Mouse (Mus musculus): ENCODE measurements around the gene Wdr83os. TPM values are rescaled to one million over a fixed set of nuclear protein-coding genes. Genes with fewer than 3 reads are reported as not detected.
"Not testable (repeated sequence)": the region's sequence is repeated elsewhere in the genome, so short reads cannot be mapped to it uniquely, and the experiment has no call there.

Wdr83os gene
- polyA plus RNA-seq, 1 experiment from 2014 or later: 117 TPM

DNA sequence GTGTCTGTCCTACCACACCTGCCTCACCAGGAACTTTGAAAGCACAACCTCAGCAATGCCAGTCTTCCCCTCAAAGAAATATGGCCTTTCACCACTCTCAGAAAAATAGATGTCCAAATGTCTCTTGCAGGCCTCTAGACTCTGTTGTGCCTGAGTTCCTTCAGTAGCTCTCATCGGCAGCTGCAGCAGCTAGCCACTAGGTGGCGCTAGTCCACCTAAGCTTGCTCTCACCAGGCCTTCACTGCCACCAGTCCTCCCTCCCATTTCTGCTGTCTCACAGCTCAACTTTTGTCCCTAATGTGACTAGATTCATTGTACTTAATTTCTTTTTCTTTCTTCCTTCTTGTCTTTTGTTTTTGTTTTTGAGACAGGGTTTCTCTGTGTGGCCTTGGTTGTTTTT, 3.5 kb upstream of the Wdr83os start:
- Histone ChIP-seq H3K9me3 (ENCODE audit: control insufficient read depth, low read length) (no peaks in the 10 kb centered on the region), H3K9ac (ENCODE audit: low read length) (no peak overlapping the region), H3K27ac (ENCODE audit: low read depth, low read length) (no peak overlapping the region), H3K36me3 (ENCODE audit: control insufficient read depth, insufficient read depth, low read length) (peaks cover 13% of the 10 kb centered on the region), H3K4me2 (ENCODE audit: low read depth) (no peak overlapping the region), H3K27me3 (ENCODE audit: control insufficient read depth, insufficient read depth, low read length) (no peaks in the 10 kb centered on the region), H3K4me1 (ENCODE audit: control insufficient read depth, insufficient read depth, low read length) (peaks cover 16% of the 10 kb centered on the region), H3K4me3 (ENCODE audit: low read depth, low read length) (no peak overlapping the region)
- DNase-seq (ENCODE audit: low spot score): peak; percentile 81
- ATAC-seq (ENCODE audit: insufficient read depth, low FRiP score, low TSS enrichment): no peak
- WGBS: 0% methylated on average over 2 of the region's 2 CpGs

DNA sequence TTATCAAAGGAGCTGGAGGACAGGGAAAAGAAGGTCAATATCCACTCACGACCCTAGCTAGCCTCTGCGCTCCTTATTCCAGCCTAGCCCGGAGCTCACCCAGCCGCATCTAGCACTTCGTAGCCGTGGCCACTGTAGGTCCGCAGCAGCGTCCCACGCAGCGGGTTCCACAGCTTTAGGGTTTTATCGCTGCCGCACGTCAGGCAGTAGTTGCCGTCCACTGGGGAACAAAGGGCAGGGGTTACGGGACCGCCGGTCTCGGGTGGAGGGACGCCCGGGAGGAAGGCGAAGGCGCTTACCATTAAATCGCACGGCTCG, 367 bp upstream of the Wdr83os start:
- ATAC-seq (ENCODE audit: insufficient read depth, low FRiP score, low TSS enrichment): no peak
- H3K27ac ChIP-seq (ENCODE audit: low read depth, low read length): no peak overlapping the region

DNA sequence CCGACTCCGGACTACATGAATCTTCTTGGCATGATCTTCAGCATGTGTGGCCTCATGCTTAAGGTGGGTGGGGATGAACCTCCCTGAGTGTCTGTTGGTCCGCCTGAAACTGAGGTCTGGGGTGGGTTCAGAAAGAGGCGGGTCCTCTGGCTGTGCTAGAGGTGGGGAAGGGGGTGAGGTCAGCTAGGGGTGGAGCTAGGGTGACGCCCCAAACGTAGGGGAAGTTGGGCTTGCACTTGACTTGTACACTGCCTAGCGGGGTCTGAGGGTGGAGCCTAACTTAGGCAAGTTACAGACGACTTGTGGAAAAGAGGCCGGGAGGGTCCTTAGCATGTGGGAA, 646 bp downstream of the Wdr83os start, which contains the start of gene Wdr83:
Gene Wdr83, minus strand, starts transcription at position 91 of the 340 bp plus-strand sequence.
- H3K27ac ChIP-seq (ENCODE audit: low read depth, low read length): no peak within 1 kb of the TSS

More for the DNA sequence above, 367 bp upstream of the Wdr83os start:
- Histone ChIP-seq H3K9ac (ENCODE audit: low read length) (peak overlapping the region; percentile 86), H3K4me3 (ENCODE audit: low read depth, low read length) (peak overlapping the region; percentile 90), H3K4me1 (ENCODE audit: control insufficient read depth, insufficient read depth, low read length) (peaks cover 18% of the 10 kb centered on the region; the same call in 1 of the 2 replicates), H3K9me3 (ENCODE audit: control insufficient read depth, low read length) (no peaks in the 10 kb centered on the region), H3K4me2 (ENCODE audit: low read depth) (peak overlapping the region; percentile 67), H3K36me3 (ENCODE audit: control insufficient read depth, insufficient read depth, low read length) (peaks cover 3% of the 10 kb centered on the region), H3K27me3 (ENCODE audit: control insufficient read depth, insufficient read depth, low read length) (no peaks in the 10 kb centered on the region)
- no peak for DNase-seq (ENCODE audit: low spot score)
- 2% methylated on average over 25 of the region's 25 CpGs for WGBS

DNA sequence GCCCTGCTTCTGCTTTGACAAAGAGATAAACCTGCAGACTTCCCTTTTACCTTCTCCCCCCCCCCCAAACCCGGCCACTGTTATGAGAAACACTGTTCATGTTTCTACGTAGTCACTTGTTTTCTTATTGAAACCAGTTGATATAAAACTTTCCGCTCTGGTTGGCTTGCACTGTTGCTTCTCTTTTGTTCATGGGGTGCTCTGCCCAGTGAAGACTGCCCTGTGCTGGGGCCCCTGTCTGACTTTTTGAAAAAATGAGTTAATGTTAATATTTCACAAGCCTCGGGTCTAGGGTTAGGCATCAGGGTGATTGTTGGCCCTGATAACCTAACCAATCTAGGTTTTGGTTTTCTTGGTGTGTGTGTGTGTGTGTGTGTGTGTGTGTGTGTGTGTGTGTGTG, 1.6 kb downstream of the Wdr83os start:
- not testable (repeated sequence) for H3K4me2 ChIP-seq (ENCODE audit: low read depth); H3K36me3 ChIP-seq (ENCODE audit: control insufficient read depth, insufficient read depth, low read length); H3K27me3 ChIP-seq (ENCODE audit: control insufficient read depth, insufficient read depth, low read length); H3K9me3 ChIP-seq (ENCODE audit: control insufficient read depth, low read length); H3K9ac ChIP-seq (ENCODE audit: low read length); H3K4me3 ChIP-seq (ENCODE audit: low read depth, low read length); ATAC-seq (ENCODE audit: insufficient read depth, low FRiP score, low TSS enrichment); H3K27ac ChIP-seq (ENCODE audit: low read depth, low read length)
- peak; percentile 2 for DNase-seq (ENCODE audit: low spot score)
- 87% methylated on average over 4 of the region's 4 CpGs for WGBS
- H3K4me1 ChIP-seq (ENCODE audit: control insufficient read depth, insufficient read depth, low read length): peaks cover 18% of the 10 kb centered on the region; the same call in 1 of the 2 replicates

More for the DNA sequence above, 646 bp downstream of the Wdr83os start, which contains the start of gene Wdr83:
- WGBS: 4% methylated on average over 9 of the region's 9 CpGs
- Histone ChIP-seq H3K36me3 (ENCODE audit: control insufficient read depth, insufficient read depth, low read length) (no peaks in the 10 kb centered on the region; the same call in 1 of the 2 replicates), H3K4me3 (ENCODE audit: low read depth, low read length) (peak within 1 kb of the TSS; percentile 90), H3K4me1 (ENCODE audit: control insufficient read depth, insufficient read depth, low read length) (peaks cover 18% of the 10 kb centered on the region; the same call in 1 of the 2 replicates), H3K27me3 (ENCODE audit: control insufficient read depth, insufficient read depth, low read length) (no peaks in the 10 kb centered on the region), H3K9me3 (ENCODE audit: control insufficient read depth, low read length) (no peaks in the 10 kb centered on the region), H3K9ac (ENCODE audit: low read length) (peak within 1 kb of the TSS; percentile 86), H3K4me2 (ENCODE audit: low read depth) (peak within 1 kb of the TSS; percentile 67)
- ATAC-seq (ENCODE audit: insufficient read depth, low FRiP score, low TSS enrichment): peak; percentile 42; the same call in 1 of the 2 replicates
- peak; percentile 53 for DNase-seq (ENCODE audit: low spot score)

DNA sequence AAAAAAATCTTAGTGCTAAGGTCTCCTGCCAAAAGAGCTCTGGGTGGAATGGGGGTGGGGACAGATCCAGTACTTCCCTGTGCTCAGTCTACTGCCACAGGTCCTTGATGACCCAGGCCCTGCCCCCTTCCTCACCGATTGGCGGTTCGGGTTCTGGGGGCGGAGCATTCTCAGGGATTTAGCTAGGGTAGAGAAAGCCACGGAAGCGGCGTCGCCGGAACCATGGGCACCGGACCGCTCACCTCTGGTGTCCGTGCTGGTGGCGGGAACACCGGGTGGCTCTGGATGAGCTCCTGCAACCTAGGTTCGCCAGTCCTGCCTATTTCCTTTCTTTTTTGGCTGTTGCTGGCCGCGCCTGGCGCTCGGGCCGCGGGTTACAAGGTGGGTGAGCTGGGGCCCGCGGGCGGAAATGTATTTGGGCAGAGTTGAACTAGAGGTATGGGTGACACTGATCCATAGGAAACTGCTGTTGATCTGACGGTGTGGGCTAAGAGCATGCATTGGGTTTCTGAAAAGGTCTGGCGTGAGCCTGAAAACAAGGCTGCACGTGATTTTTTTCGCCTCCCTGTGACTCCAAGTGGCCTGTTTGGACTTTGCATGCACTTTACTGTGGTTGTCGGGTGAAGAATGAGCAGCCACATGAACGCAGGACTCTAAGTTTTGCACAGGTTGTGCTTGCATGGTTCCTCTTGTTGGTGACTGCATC, 2.7 kb downstream of the Wdr83os start, which contains the start of gene Man2b1:
Gene Man2b1, plus strand, starts transcription at position 163 of the 706 bp plus-strand sequence.
- WGBS: under 1% methylated on average over 30 of the region's 30 CpGs
- DNase-seq (ENCODE audit: low spot score): peak; percentile 78
- Histone ChIP-seq H3K4me2 (ENCODE audit: low read depth) (peak within 1 kb of the TSS; percentile 92), H3K27ac (ENCODE audit: low read depth, low read length) (0 out of 2 replicates have a peak within 1 kb of the TSS, but pooled peaks have one; percentile 34), H3K4me3 (ENCODE audit: low read depth, low read length) (peak within 1 kb of the TSS; percentile 61), H3K27me3 (ENCODE audit: control insufficient read depth, insufficient read depth, low read length) (no peaks in the 10 kb centered on the region), H3K9me3 (ENCODE audit: control insufficient read depth, low read length) (no peaks in the 10 kb centered on the region), H3K9ac (ENCODE audit: low read length) (peak within 1 kb of the TSS; percentile 71), H3K36me3 (ENCODE audit: control insufficient read depth, insufficient read depth, low read length) (no peaks in the 10 kb centered on the region), H3K4me1 (ENCODE audit: control insufficient read depth, insufficient read depth, low read length) (peaks cover 18% of the 10 kb centered on the region; the same call in 1 of the 2 replicates)
- peak; percentile 78 for ATAC-seq (ENCODE audit: insufficient read depth, low FRiP score, low TSS enrichment)

DNA sequence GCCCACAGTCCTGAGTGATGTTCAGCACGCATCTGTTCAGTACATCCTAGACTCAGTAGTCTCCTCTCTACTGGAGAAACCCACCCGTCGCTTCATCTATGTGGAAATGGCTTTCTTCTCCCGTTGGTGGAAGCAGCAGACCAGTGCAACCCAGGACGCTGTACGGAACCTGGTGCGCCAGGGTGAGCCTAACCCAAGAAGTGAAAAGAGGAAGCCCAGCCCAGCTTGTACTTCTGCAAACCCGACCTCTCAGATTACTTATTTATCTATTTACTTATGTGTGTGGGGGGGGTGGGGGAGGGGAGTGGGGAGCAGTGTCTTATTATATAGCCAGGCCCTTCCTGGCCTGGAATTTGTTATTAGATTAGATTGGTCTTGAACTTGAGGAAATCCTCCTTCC, 4.1 kb downstream of the Wdr83os start:
- DNase-seq (ENCODE audit: low spot score): peak; percentile 2
- WGBS: 93% methylated on average over 8 of the region's 8 CpGs

DNA sequence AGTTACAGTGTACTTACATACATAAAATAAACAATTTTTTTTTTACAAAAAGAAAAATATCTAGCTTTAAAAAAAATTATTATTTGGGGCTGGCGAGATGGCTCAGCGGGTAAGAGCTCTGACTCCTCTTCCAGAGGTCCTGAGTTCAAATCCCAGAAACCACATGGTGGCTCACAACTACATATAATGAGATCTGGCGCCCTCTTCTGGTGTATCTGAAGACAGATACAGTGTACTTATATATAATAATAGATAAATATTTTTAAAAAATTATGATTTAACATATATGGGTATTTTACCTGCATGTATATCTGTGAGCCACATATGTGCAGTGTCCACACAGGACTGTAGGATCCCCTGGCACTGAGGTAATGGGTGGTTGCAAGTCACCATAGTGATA, 5.7 kb downstream of the Wdr83os start:
- no peak for DNase-seq (ENCODE audit: low spot score)
- no peak overlapping the region for H3K9ac ChIP-seq (ENCODE audit: low read length)
- H3K36me3 ChIP-seq (ENCODE audit: control insufficient read depth, insufficient read depth, low read length): no peaks in the 10 kb centered on the region
- no peak for ATAC-seq (ENCODE audit: insufficient read depth, low FRiP score, low TSS enrichment)
- no peaks in the 10 kb centered on the region for H3K27me3 ChIP-seq (ENCODE audit: control insufficient read depth, insufficient read depth, low read length)
- no peaks in the 10 kb centered on the region for H3K9me3 ChIP-seq (ENCODE audit: control insufficient read depth, low read length)
- 79% methylated on average over 3 of the region's 3 CpGs for WGBS
- H3K4me2 ChIP-seq (ENCODE audit: low read depth): no peak overlapping the region
- no peak overlapping the region for H3K4me3 ChIP-seq (ENCODE audit: low read depth, low read length)
- H3K4me1 ChIP-seq (ENCODE audit: control insufficient read depth, insufficient read depth, low read length): peaks cover 13% of the 10 kb centered on the region; the same call in 1 of the 2 replicates
- H3K27ac ChIP-seq (ENCODE audit: low read depth, low read length): no peak overlapping the region

More for the DNA sequence above, 4.1 kb downstream of the Wdr83os start:
- Histone ChIP-seq H3K9ac (ENCODE audit: low read length) (no peak overlapping the region), H3K4me1 (ENCODE audit: control insufficient read depth, insufficient read depth, low read length) (peaks cover 18% of the 10 kb centered on the region; the same call in 1 of the 2 replicates), H3K4me2 (ENCODE audit: low read depth) (no peak overlapping the region), H3K27ac (ENCODE audit: low read depth, low read length) (no peak overlapping the region), H3K36me3 (ENCODE audit: control insufficient read depth, insufficient read depth, low read length) (no peaks in the 10 kb centered on the region), H3K27me3 (ENCODE audit: control insufficient read depth, insufficient read depth, low read length) (no peaks in the 10 kb centered on the region), H3K9me3 (ENCODE audit: control insufficient read depth, low read length) (no peaks in the 10 kb centered on the region), H3K4me3 (ENCODE audit: low read depth, low read length) (no peak overlapping the region)
- no peak for ATAC-seq (ENCODE audit: insufficient read depth, low FRiP score, low TSS enrichment)

DNA sequence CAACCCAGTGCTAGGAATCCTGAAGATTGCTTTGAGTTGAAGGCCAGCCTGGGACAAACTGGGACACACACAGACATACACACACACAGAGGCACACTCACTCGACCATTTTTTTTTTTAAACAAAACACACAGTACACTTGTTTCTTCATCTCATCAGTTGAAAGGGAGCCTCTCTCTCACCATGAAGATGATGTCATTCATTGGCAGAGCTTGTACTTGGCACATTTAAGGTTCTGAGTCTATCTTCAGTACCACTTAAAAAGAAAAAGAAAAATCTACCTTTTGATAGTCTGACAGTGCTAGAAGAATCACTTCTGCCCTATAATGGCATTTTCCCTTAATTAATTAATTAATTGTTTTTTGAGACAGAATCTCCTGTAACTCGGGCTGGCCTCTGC, 8.2 kb downstream of the Wdr83os start:
- Histone ChIP-seq H3K9ac (ENCODE audit: low read length) (no peak overlapping the region), H3K4me2 (ENCODE audit: low read depth) (no peak overlapping the region), H3K4me3 (ENCODE audit: low read depth, low read length) (no peak overlapping the region), H3K27me3 (ENCODE audit: control insufficient read depth, insufficient read depth, low read length) (no peaks in the 10 kb centered on the region), H3K4me1 (ENCODE audit: control insufficient read depth, insufficient read depth, low read length) (0 out of 2 replicates have a peak, but pooled peaks cover 2% of the 10 kb centered on the region), H3K9me3 (ENCODE audit: control insufficient read depth, low read length) (no peaks in the 10 kb centered on the region), H3K27ac (ENCODE audit: low read depth, low read length) (no peak overlapping the region), H3K36me3 (ENCODE audit: control insufficient read depth, insufficient read depth, low read length) (no peaks in the 10 kb centered on the region)
- ATAC-seq (ENCODE audit: insufficient read depth, low FRiP score, low TSS enrichment): no peak
- WGBS: 83% methylated on average over 2 of the region's 2 CpGs
- no peak for DNase-seq (ENCODE audit: low spot score)

DNA sequence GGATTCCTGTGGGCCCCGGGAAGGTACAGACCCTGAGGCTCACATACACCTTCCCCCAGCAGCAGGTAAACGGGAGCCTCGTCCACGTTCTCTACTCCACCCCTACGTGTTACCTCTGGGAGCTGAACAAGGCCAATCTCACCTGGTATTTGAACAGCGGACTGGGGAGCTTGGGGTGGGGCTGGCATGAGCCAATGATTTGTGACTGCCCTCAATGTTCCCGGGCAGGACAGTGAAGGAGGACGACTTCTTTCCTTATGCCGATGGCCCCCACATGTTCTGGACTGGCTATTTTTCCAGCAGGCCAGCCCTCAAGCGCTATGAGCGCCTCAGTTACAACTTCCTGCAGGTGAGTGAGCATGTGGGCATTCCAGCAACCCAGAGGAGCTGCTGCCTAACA, 10.3 kb downstream of the Wdr83os start:
- no peaks in the 10 kb centered on the region; the same call in 1 of the 2 replicates for H3K36me3 ChIP-seq (ENCODE audit: control insufficient read depth, insufficient read depth, low read length)

More for the DNA sequence above, 10.3 kb downstream of the Wdr83os start:
- no peak overlapping the region for H3K27ac ChIP-seq (ENCODE audit: low read depth, low read length)
- no peaks in the 10 kb centered on the region for H3K9me3 ChIP-seq (ENCODE audit: control insufficient read depth, low read length)
- whole genome bisulfite sequencing: 91% methylated on average over 11 of the region's 11 CpGs
- H3K9ac ChIP-seq (ENCODE audit: low read length): no peak overlapping the region
- ATAC-seq (ENCODE audit: insufficient read depth, low FRiP score, low TSS enrichment) (no peak), DNase-seq (ENCODE audit: low spot score) (no peak)
- H3K4me3 ChIP-seq (ENCODE audit: low read depth, low read length): no peak overlapping the region
- no peaks in the 10 kb centered on the region for H3K4me1 ChIP-seq (ENCODE audit: control insufficient read depth, insufficient read depth, low read length)
- H3K27me3 ChIP-seq (ENCODE audit: control insufficient read depth, insufficient read depth, low read length): no peaks in the 10 kb centered on the region
- no peak overlapping the region for H3K4me2 ChIP-seq (ENCODE audit: low read depth)

Measured in neural tube, embryonic 11.5 days (tissue).